Mouse (Mus musculus) hindbrain, embryonic 15.5 days (tissue): Measurements from ENCODE around the gene Tnks1bp1. TPM values are rescaled to one million over a fixed set of nuclear protein-coding genes. Genes with fewer than 3 reads are reported as not detected.

Source experiments
- ATAC-seq: fragments of 200-750 bp; cut with Nextera tagmentation; 2 replicates; pipeline ENCODE4 v1.8.0; 2017; ENCODE audit warnings: low read depth, moderate number of reproducible peaks, moderate TSS enrichment; ENCODE audit not compliant: low FRiP score
- H3K27ac ChIP-seq: fragments of 300-500 bp; sonication (generic); replicated peaks from 2 replicates; pipeline ENCODE4 v1.5.1; 2015; ENCODE audit warnings: mild to moderate bottlenecking, inconsistent platforms
- H3K27me3 ChIP-seq: fragments of 300-500 bp; sonication (generic); 2 replicates; pipeline ENCODE4 v1.6.1; 2015; ENCODE audit warnings: control low read depth, inconsistent platforms
- H3K36me3 ChIP-seq: fragments of 300-500 bp; sonication (generic); 2 replicates; pipeline ENCODE4 v1.6.1; 2015; ENCODE audit warnings: control low read depth, inconsistent platforms
- H3K4me1 ChIP-seq: fragments of 300-500 bp; sonication (generic); replicated peaks from 2 replicates; pipeline ENCODE4 v1.6.1; 2015; ENCODE audit warnings: control low read depth, inconsistent platforms
- H3K4me2 ChIP-seq: fragments of 300-500 bp; sonication (generic); 2 replicates; pipeline ENCODE4 v1.6.1; 2015; ENCODE audit warnings: moderate library complexity, mild to moderate bottlenecking, inconsistent platforms
- H3K4me3 ChIP-seq: fragments of 300-500 bp; sonication (generic); 2 replicates; pipeline ENCODE4 v1.5.1; 2015; ENCODE audit warnings: mild to moderate bottlenecking, inconsistent platforms
- H3K9ac ChIP-seq: fragments of 300-500 bp; sonication (generic); 2 replicates; pipeline ENCODE4 v1.6.1; 2015; ENCODE audit warnings: inconsistent platforms
- H3K9me3 ChIP-seq: fragments of 300-500 bp; sonication (generic); 2 replicates; pipeline ENCODE4 v1.6.1; 2016; ENCODE audit warnings: control low read depth, inconsistent platforms
- whole genome bisulfite sequencing: fragments of 180-500 bp; shearing (Covaris S2); methylation state at CpG from one replicate; pipeline ENCODE4 v1.1.7; 2015; 5-methylcytosine and 5-hydroxymethylcytosine counted together
- polyA plus RNA-seq: library from polyadenylated mRNA; unstranded; fragments of >200 nt; fragmentation: Nextera tagmentation; extraction: Ambion mirVana; gene quantifications from 2 replicates; pipeline ENCODE4 v1.2.1, GENCODE M21; 2015

The Tnks1bp1 gene
- polyA plus RNA-seq, 1 experiment from 2014 or later: 24.4 TPM

- H3K27me3 ChIP-seq: no peaks in the 10 kb centered on the region
- no peaks in the 10 kb centered on the region for H3K4me1 ChIP-seq
- no peak overlapping the region for H3K27ac ChIP-seq
- no peaks in the 10 kb centered on the region for H3K36me3 ChIP-seq
- WGBS: 77% methylated on average over 2 of the region's 2 CpGs
- no peak overlapping the region for H3K4me2 ChIP-seq
- no peak for ATAC-seq
- H3K4me3 ChIP-seq: no peak overlapping the region
- no peaks in the 10 kb centered on the region for H3K9me3 ChIP-seq
- no peak overlapping the region for H3K9ac ChIP-seq
These were observed 50.2 kb downstream of the Tnks1bp1 start for GRCm38 (mm10) chr2:85098014-85098413.

DNA sequence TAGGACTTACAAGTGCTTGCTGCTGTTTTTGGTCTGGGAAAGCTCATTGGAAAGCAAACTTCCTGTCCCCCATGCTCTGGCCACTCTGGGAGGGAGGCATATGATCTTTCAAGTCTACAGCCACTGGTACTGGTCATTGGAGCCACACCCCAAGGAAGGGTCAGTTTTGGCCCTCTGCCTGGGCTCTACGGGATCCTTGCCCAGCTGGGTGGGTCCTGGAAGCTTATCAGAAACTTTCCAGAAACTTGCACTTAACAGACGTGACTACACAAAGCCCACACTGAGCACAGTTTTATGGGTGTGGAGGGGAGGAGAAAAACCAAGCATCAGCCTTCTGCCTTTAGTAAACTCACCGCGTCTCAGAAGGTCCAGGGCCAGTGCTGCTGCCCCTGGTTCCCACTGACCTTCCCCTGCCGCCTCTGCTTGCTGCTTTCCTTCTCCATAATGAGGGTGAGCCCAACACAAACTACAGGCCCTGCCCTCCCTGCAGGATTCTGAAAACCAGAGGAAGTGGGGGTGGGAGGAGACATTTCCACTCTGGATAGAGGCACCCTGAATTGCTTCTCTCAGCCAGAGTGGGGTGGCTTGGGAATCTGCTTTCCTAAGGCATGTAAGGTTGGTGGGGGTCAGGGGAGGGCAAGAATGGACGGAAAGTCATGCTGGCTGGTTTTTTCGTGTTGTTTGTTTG, 51.1 kb downstream of the Tnks1bp1 start:
- 76% methylated on average over 7 of the region's 7 CpGs for WGBS
- H3K9ac ChIP-seq: no peak overlapping the region
- H3K4me2 ChIP-seq: no peak overlapping the region
- no peak overlapping the region for H3K4me3 ChIP-seq
- ATAC-seq: 0 out of 2 replicates have a peak, but pooled peaks have one; percentile 16
- no peaks in the 10 kb centered on the region for H3K27me3 ChIP-seq
- H3K36me3 ChIP-seq: no peaks in the 10 kb centered on the region
- no peaks in the 10 kb centered on the region for H3K9me3 ChIP-seq
- no peaks in the 10 kb centered on the region for H3K4me1 ChIP-seq
- H3K27ac ChIP-seq: no peak overlapping the region

- WGBS: 81% methylated on average over 8 of the region's 8 CpGs
- no peak overlapping the region for H3K27ac ChIP-seq
- H3K4me2 ChIP-seq: no peak overlapping the region
These were observed 55.4 kb downstream of the Tnks1bp1 start for GRCm38 (mm10) chr2:85103201-85103600.

DNA sequence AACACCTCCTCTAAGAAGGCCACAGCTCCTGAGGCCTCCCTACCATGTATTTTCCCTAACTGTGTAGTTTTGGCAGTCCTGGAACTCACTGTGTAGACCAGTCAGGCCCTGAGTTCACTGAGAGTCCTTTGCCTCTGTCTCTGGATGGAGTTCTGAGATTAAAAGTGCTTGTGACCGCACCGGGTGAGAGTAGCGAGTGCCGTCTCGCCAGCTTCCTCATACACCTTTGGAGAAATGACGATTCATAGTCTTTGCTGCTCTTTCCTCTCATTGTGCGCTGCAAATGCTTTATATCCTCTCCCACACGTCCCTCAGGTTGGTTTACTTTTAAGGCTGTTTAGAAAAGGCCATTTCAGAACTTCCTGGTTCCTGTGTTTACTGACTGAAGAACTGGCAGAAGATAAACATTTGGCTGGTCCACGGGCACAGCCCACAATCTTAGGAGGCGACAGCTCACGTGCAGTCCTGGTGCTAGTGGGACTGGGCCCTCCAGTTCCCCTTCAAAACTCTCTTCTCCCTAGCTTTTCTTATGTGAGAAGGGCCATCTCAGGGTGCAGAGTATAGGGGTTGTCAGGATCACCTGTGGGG, 57.7 kb downstream of the Tnks1bp1 start:
- Histone ChIP-seq H3K4me2 (no peak overlapping the region), H3K4me1 (no peaks in the 10 kb centered on the region), H3K9me3 (no peaks in the 10 kb centered on the region), H3K27ac (no peak overlapping the region), H3K4me3 (no peak overlapping the region), H3K36me3 (no peaks in the 10 kb centered on the region), H3K9ac (no peak overlapping the region), H3K27me3 (no peaks in the 10 kb centered on the region)
- WGBS: 84% methylated on average over 11 of the region's 11 CpGs
- ATAC-seq: no peak

More at GRCm38 (mm10) chr2:85103201-85103600, 55.4 kb downstream of the Tnks1bp1 start:
- no peaks in the 10 kb centered on the region for H3K9me3 ChIP-seq
- H3K4me1 ChIP-seq: no peaks in the 10 kb centered on the region
- H3K36me3 ChIP-seq: no peaks in the 10 kb centered on the region
- H3K9ac ChIP-seq: no peak overlapping the region
- no peak overlapping the region for H3K4me3 ChIP-seq
- H3K27me3 ChIP-seq: no peaks in the 10 kb centered on the region
- ATAC-seq: no peak

DNA sequence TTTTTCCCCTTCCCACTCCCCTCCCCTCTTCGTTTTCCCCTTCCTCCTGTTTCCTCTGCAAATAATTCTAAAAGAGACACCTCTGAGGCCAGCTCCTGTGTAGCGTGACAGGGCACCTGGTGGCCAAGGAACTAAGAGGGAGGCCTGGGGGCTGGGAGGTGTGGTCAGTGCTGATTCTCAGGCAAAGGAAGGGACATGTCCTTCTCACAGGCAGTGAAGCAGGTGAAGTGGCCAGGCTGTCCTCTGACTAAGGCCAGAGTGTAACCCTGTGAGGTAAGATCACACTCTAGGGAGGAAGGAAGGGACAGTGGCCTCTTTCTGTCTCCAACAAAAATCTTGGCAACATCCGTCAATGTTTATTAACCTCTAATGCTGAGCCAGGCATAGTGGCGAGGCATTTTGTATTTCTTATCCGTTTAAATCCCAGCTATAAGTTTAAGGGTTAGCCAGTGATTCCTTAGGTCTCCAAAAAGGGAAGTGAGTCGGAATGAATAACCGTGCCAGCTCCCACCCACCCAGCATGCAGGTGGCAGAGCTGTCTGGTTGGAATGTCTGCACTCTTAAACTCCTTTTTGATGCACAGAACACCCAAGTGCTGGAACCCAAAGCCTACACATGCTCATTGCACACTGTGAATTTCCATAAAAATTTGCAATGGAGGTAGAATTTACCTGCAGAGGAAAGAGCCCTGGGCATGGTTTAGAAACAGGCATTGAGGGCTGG, 58.4 kb downstream of the Tnks1bp1 start:
- Histone ChIP-seq H3K9me3 (no peaks in the 10 kb centered on the region), H3K9ac (no peak overlapping the region), H3K4me3 (no peak overlapping the region), H3K27ac (no peak overlapping the region), H3K36me3 (no peaks in the 10 kb centered on the region), H3K27me3 (no peaks in the 10 kb centered on the region), H3K4me2 (no peak overlapping the region), H3K4me1 (no peaks in the 10 kb centered on the region)
- ATAC-seq: no peak
- 71% methylated on average over 7 of the region's 7 CpGs for WGBS

GRCm38 (mm10) chr2:85106941-85107340, 59.1 kb downstream of the Tnks1bp1 start:
- Histone ChIP-seq H3K4me1 (no peaks in the 10 kb centered on the region), H3K36me3 (no peaks in the 10 kb centered on the region), H3K4me2 (no peak overlapping the region), H3K4me3 (no peak overlapping the region), H3K9me3 (no peaks in the 10 kb centered on the region), H3K27ac (no peak overlapping the region), H3K9ac (no peak overlapping the region), H3K27me3 (no peaks in the 10 kb centered on the region)
- no peak for ATAC-seq
- WGBS: 82% methylated on average over 4 of the region's 4 CpGs

- Histone ChIP-seq H3K4me1 (no peaks in the 10 kb centered on the region), H3K36me3 (no peaks in the 10 kb centered on the region), H3K27me3 (no peaks in the 10 kb centered on the region), H3K9me3 (no peaks in the 10 kb centered on the region), H3K4me2 (no peak overlapping the region), H3K4me3 (no peak overlapping the region), H3K27ac (no peak overlapping the region), H3K9ac (no peak overlapping the region)
- peak; percentile 75 for ATAC-seq
- 66% methylated on average over 9 of the region's 9 CpGs for WGBS
These were observed 62.6 kb downstream of the Tnks1bp1 start for GRCm38 (mm10) chr2:85110288-85110875.

Other genes with a start within 250 kb of the Tnks1bp1 start
- gene Ube2l6, start 249.2 kb upstream of the Tnks1bp1 start, polyA plus RNA-seq: 23.2 and 26.7 TPM in 2 replicates
- gene Smtnl1, start 225.4 kb upstream of the Tnks1bp1 start, polyA plus RNA-seq: not detected in 2 replicates
- 73.4 and 75.2 TPM in 2 replicates for gene Timm10, start 221.0 kb upstream of the Tnks1bp1 start, polyA plus RNA-seq
- 2.3 and 2.4 TPM in 2 replicates for gene Slc43a1, start 209.2 kb upstream of the Tnks1bp1 start, polyA plus RNA-seq
- 5.0 and 6.2 TPM in 2 replicates for gene Rtn4rl2, start 161.3 kb upstream of the Tnks1bp1 start, polyA plus RNA-seq
- 5.2 and 5.3 TPM in 2 replicates for gene Slc43a3, start 111.4 kb upstream of the Tnks1bp1 start, polyA plus RNA-seq
- gene Prg2, start 67.6 kb upstream of the Tnks1bp1 start, polyA plus RNA-seq: 0.18 TPM in 1 of 2 replicates, not detected in the other
- not detected in 2 replicates for gene Prg3, start 59.8 kb upstream of the Tnks1bp1 start, polyA plus RNA-seq
- gene Ssrp1, start 10.8 kb upstream of the Tnks1bp1 start, polyA plus RNA-seq: 166 and 171 TPM in 2 replicates
- 7.3 and 14.2 TPM in 2 replicates for gene P2rx3, start 10.6 kb upstream of the Tnks1bp1 start, polyA plus RNA-seq
- 30.5 and 31.6 TPM in 2 replicates for gene Aplnr, start 88.2 kb downstream of the Tnks1bp1 start, polyA plus RNA-seq
- gene Lrrc55, start 149.2 kb downstream of the Tnks1bp1 start, polyA plus RNA-seq: 10.9 and 11.9 TPM in 2 replicates